Mouse (Mus musculus): ENCODE data around the gene Tspan8. TPM values are rescaled to one million over a fixed set of nuclear protein-coding genes. Genes with fewer than 3 reads are reported as not detected.
"Not testable (repeated sequence)": the region's sequence is repeated elsewhere in the genome, so short reads cannot be mapped to it uniquely, and the experiment has no call there.

Tspan8 gene
- 2.2 and 3.1 TPM in 2 replicates for polyA plus RNA-seq (2016; fragmentation: Nextera tagmentation; extraction: Ambion mirVana)

- WGBS, result 44% methylated on average over 6 of the region's 6 CpGs
- H3K4me3 ChIP-seq, result no peak within 1 kb of the TSS
- no peaks in the 10 kb centered on the region for H3K9me3 ChIP-seq
- no peaks in the 10 kb centered on the region for H3K27me3 ChIP-seq (ENCODE audit: insufficient read depth, poor library complexity, severe bottlenecking)
- H3K27ac ChIP-seq, result 0 out of 2 replicates have a peak within 1 kb of the TSS, but pooled peaks have one; percentile 16
- no peaks in the 10 kb centered on the region for H3K36me3 ChIP-seq
- no peak for DNase-seq (ENCODE audit: low spot score)
- H3K4me1 ChIP-seq, result peaks cover 8% of the 10 kb centered on the region; the same call in 1 of the 2 replicates
Observed at GRCm38 (mm10) chr10:115816511-115816910, at the start of gene Tspan8. Gene Tspan8 (plus strand): TSS chr10:115816832.

DNA sequence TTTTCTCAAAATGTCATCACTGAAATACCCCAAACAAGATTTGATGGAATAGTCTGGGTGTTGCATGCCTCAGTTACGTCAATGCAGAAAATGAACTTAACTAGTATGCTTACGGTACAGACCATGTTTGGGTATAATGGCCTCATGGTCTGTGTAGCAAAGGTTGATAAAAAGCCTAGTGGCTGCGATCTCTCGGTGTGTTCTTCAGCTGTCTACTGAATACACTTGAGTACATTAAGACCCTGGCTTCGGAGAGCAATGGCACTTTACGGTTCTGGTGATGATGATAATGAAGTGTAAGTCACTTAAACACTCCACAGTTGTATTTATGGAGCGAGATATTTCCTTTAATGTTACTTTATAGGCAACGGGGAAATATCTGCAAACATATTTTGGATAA is 46.6 kb upstream of the Tspan8 start:
- Histone ChIP-seq H3K36me3 (no peaks in the 10 kb centered on the region), H3K27me3 (ENCODE audit: insufficient read depth, poor library complexity, severe bottlenecking) (no peaks in the 10 kb centered on the region), H3K9me3 (no peaks in the 10 kb centered on the region), H3K4me3 (no peak overlapping the region), H3K4me1 (no peaks in the 10 kb centered on the region), H3K27ac (no peak overlapping the region)
- DNase-seq (ENCODE audit: low spot score), result no peak
- WGBS, result 86% methylated on average over 8 of the region's 8 CpGs

DNA sequence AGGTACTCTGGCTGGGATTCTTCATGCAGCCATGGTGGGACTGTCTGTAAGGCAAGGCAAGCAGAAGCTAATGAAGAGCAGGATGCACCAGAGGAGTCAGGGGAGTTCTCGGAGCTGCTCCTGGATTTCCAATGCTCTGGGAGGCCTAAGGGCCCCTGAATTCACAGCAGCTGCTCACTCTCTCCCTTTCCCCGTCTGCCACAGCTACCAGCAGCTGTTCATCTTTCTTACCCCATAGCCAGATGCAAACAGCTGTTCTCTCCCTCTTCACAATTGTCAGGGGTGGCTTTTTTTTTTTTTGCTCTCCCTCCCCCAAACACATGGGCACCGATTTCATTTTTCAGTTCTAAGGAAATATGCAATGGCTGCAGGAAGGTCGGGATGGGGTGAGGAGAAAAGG is 42.2 kb upstream of the Tspan8 start:
- Histone ChIP-seq H3K27me3 (ENCODE audit: insufficient read depth, poor library complexity, severe bottlenecking) (no peaks in the 10 kb centered on the region), H3K4me3 (no peak overlapping the region), H3K27ac (no peak overlapping the region), H3K4me1 (no peaks in the 10 kb centered on the region), H3K36me3 (no peaks in the 10 kb centered on the region), H3K9me3 (no peaks in the 10 kb centered on the region)
- 67% methylated on average over 4 of the region's 4 CpGs for WGBS
- DNase-seq (ENCODE audit: low spot score), result no peak

- Histone ChIP-seq H3K27me3 (ENCODE audit: insufficient read depth, poor library complexity, severe bottlenecking) (no peaks in the 10 kb centered on the region), H3K27ac (no peak overlapping the region), H3K9me3 (no peaks in the 10 kb centered on the region), H3K4me3 (no peak overlapping the region), H3K4me1 (no peaks in the 10 kb centered on the region), H3K36me3 (no peaks in the 10 kb centered on the region)
- 54% methylated on average over 17 of the region's 17 CpGs for WGBS
- DNase-seq (ENCODE audit: low spot score), result no peak
Observed at GRCm38 (mm10) chr10:115775945-115776905, 40.4 kb upstream of the Tspan8 start.

- H3K4me3 ChIP-seq, result no peak overlapping the region
- no peak for DNase-seq (ENCODE audit: low spot score)
- 55% methylated on average over 5 of the region's 5 CpGs for WGBS
- no peaks in the 10 kb centered on the region for H3K36me3 ChIP-seq
- H3K27ac ChIP-seq, result no peak overlapping the region
- no peaks in the 10 kb centered on the region for H3K9me3 ChIP-seq
- H3K27me3 ChIP-seq (ENCODE audit: insufficient read depth, poor library complexity, severe bottlenecking), result no peaks in the 10 kb centered on the region
- no peaks in the 10 kb centered on the region for H3K4me1 ChIP-seq
Observed at GRCm38 (mm10) chr10:115777366-115777765, 39.3 kb upstream of the Tspan8 start.

DNA sequence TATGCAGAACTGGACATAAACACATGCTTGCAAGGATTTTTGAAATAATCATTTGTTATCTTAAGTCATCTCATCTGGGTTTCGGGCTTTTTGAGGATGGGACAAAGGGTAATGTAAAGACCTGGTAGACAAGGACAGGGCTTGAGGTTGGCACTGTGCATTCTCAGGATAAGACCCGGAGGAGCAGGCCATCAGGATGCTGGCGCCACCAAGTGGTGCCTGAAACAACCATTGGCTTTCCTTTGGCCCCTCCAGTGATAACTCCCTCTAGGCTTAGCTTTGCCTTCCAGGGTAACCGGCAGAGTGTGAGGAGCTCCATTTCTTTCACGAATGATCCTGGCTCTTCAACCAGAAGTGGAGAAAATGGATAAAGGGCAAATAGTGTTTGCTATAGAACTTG is 38.0 kb upstream of the Tspan8 start:
- H3K27me3 ChIP-seq (ENCODE audit: insufficient read depth, poor library complexity, severe bottlenecking), result no peaks in the 10 kb centered on the region
- DNase-seq (ENCODE audit: low spot score), result no peak
- H3K9me3 ChIP-seq, result no peaks in the 10 kb centered on the region
- no peaks in the 10 kb centered on the region for H3K4me1 ChIP-seq
- 44% methylated on average over 5 of the region's 5 CpGs for WGBS
- H3K27ac ChIP-seq, result no peak overlapping the region
- no peaks in the 10 kb centered on the region for H3K36me3 ChIP-seq
- no peak overlapping the region for H3K4me3 ChIP-seq

DNA sequence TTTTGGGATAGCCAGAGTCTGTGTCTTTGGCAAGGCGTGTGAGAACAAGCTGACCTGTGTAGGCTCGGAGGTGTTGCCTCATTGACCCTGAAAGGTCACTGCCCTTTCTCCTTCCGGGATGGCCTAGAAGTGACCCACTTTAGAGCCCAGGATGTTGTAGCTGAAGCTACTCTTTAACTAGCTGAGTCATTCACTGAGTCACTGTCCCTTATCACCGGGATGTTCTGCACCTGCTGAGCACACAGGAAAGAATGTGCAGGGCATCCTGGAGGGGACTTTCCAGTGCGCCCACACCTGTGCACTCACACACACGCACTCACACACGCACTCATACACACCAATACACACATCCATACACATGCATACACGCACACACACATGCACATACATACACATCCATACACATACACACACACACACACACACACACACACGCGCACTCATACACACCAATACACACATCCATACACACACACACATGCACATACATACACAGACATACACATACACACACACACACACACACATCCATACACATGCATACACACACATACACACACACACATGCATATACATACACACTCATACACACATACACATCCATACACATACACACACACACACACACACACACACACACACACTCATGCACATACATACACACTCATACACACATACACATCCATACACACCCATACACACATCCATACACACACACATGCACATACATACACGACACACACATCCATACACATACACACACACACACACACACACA is 36.2 kb upstream of the Tspan8 start:
- DNase-seq (ENCODE audit: low spot score), result no peak
- H3K4me1 ChIP-seq, result no peaks in the 10 kb centered on the region
- H3K4me3 ChIP-seq, result no peak overlapping the region
- no peaks in the 10 kb centered on the region for H3K27me3 ChIP-seq (ENCODE audit: insufficient read depth, poor library complexity, severe bottlenecking)
- no peak overlapping the region for H3K27ac ChIP-seq
- no peaks in the 10 kb centered on the region for H3K9me3 ChIP-seq
- H3K36me3 ChIP-seq, result no peaks in the 10 kb centered on the region
- WGBS, result 69% methylated on average over 11 of the region's 11 CpGs

- Histone ChIP-seq H3K27me3 (ENCODE audit: insufficient read depth, poor library complexity, severe bottlenecking) (no peaks in the 10 kb centered on the region), H3K27ac (no peak overlapping the region), H3K36me3 (no peaks in the 10 kb centered on the region), H3K9me3 (no peaks in the 10 kb centered on the region), H3K4me3 (no peak overlapping the region), H3K4me1 (no peaks in the 10 kb centered on the region)
- WGBS, result 83% methylated on average over 2 of the region's 2 CpGs
- DNase-seq (ENCODE audit: low spot score), result no peak
Observed at GRCm38 (mm10) chr10:115783232-115783631, 33.4 kb upstream of the Tspan8 start.

DNA sequence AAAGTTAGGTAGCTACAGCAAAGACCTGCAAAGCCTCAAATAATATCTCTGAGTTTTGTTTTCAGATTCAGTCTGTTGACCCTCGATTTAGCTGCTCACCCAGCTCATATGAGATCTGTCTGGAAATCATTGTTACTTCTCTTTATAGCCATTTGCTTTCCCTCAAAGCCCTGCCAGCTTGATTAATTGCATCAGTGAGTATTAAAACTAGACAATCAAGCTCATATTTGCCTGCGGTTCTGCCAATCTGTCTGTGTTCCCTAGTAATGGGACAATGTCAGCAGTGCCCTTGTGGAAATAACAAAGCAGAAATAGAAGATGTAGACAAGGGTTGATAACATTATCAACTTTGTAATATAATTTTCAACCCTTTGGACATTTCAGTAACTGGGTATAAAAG is 25.8 kb upstream of the Tspan8 start:
- no peak overlapping the region for H3K4me3 ChIP-seq
- H3K36me3 ChIP-seq, result no peaks in the 10 kb centered on the region
- no peak for DNase-seq (ENCODE audit: low spot score)
- H3K27me3 ChIP-seq (ENCODE audit: insufficient read depth, poor library complexity, severe bottlenecking), result no peaks in the 10 kb centered on the region
- WGBS, result 83% methylated on average over 2 of the region's 2 CpGs
- no peak overlapping the region for H3K27ac ChIP-seq
- no peaks in the 10 kb centered on the region for H3K9me3 ChIP-seq
- H3K4me1 ChIP-seq, result no peaks in the 10 kb centered on the region

DNA sequence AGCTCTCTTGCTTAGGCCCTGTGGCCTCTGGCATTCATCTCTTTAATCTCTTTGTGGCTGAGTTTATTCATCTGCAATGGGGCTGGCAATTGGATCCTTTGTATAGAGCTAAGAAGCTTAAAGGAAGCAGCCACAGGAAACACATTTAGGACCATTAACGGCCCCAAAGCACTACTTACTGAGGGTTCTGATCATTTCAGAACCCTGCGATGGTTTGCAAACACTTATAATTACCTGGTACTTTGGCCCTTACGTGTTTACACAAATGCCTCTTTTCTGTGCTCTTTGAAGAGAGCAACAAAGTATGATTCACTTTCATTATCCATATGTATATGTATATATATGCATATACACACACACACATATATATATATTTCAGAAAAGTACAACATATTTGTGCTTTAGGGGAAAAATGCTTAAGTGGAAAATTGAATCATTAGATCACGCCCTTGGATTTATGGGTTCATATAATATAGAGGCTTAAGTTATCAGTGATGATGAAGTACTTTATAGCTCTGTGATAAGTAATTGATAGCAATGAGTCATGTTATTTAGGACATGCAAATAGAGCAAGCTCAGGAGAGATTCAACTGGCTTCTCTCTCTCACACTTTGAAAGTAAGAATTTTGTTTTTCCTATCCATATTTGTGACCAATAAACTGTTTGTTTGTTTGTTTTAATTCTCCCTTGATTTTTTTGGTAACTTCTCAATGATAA is 20.4 kb upstream of the Tspan8 start:
- H3K4me1 ChIP-seq, result no peaks in the 10 kb centered on the region
- DNase-seq (ENCODE audit: low spot score), result no peak
- WGBS, result 82% methylated on average over 4 of the region's 4 CpGs
- no peaks in the 10 kb centered on the region for H3K36me3 ChIP-seq
- no peak overlapping the region for H3K4me3 ChIP-seq
- no peaks in the 10 kb centered on the region for H3K9me3 ChIP-seq
- H3K27me3 ChIP-seq (ENCODE audit: insufficient read depth, poor library complexity, severe bottlenecking), result no peaks in the 10 kb centered on the region
- no peak overlapping the region for H3K27ac ChIP-seq

DNA sequence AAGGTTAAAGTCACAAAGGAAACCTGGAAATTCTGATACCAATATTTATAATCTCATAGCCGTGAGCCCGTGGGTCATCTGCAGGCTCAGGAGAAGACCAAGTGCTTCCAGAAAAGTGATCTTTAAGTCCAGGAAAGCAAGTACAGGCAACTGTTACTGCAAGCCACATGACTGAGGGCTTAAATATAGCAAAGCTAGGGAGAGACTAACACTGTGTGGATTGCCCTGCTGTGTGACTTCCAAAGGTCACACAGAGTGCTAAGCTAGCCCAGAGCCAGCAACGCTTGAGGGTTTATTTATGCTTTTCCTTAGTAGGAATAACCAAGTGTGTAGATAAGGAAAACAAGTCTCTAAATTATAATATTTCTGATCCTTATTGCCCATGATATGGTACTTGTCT is 15.2 kb upstream of the Tspan8 start:
- no peaks in the 10 kb centered on the region; the same call in 1 of the 2 replicates for H3K4me1 ChIP-seq
- WGBS, result 67% methylated on average over 3 of the region's 3 CpGs
- DNase-seq (ENCODE audit: low spot score), result no peak
- no peaks in the 10 kb centered on the region for H3K27me3 ChIP-seq (ENCODE audit: insufficient read depth, poor library complexity, severe bottlenecking)
- no peaks in the 10 kb centered on the region for H3K36me3 ChIP-seq
- no peaks in the 10 kb centered on the region for H3K9me3 ChIP-seq
- H3K4me3 ChIP-seq, result no peak overlapping the region
- no peak overlapping the region for H3K27ac ChIP-seq

GRCm38 (mm10) chr10:115803013-115803412 is 13.6 kb upstream of the Tspan8 start:
- H3K9me3 ChIP-seq; DNase-seq (ENCODE audit: low spot score); H3K27ac ChIP-seq; H3K27me3 ChIP-seq (ENCODE audit: insufficient read depth, poor library complexity, severe bottlenecking); H3K36me3 ChIP-seq; H3K4me1 ChIP-seq; H3K4me3 ChIP-seq: not testable (repeated sequence)
- 87% methylated on average over 9 of the region's 9 CpGs for WGBS
